Mouse (Mus musculus) mature B cell (primary cell): Measurements from ENCODE around the gene Hoxd3.

ENCODE experiments used
- in situ Hi-C: fragments of 300-500 bp; cut with MboI; formaldehyde crosslinking; loops from 2 replicates; pipeline ENCODE4 v1.14.3; 2019

Hoxd3 gene

DNA sequence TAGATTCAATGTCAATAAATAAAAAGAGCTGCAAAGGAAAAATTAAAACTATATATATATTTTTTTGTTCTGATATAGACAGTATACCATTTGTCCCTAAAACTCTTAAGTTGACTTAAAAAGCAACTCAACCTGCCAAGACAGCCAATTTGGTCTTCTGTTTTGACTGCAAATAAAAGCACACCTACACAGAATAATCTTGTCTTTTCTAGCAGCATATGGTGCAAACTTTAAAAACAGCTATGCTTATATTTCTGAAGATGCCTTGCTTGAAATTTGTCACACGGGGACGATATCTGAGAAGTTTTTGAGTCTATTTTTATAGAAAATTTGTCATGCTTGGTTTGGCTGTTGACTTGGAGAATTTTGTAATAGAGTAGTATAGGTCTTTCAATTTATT, 62.6 kb downstream of the Hoxd3 start:
- in situ Hi-C loops, result no loop called here

DNA sequence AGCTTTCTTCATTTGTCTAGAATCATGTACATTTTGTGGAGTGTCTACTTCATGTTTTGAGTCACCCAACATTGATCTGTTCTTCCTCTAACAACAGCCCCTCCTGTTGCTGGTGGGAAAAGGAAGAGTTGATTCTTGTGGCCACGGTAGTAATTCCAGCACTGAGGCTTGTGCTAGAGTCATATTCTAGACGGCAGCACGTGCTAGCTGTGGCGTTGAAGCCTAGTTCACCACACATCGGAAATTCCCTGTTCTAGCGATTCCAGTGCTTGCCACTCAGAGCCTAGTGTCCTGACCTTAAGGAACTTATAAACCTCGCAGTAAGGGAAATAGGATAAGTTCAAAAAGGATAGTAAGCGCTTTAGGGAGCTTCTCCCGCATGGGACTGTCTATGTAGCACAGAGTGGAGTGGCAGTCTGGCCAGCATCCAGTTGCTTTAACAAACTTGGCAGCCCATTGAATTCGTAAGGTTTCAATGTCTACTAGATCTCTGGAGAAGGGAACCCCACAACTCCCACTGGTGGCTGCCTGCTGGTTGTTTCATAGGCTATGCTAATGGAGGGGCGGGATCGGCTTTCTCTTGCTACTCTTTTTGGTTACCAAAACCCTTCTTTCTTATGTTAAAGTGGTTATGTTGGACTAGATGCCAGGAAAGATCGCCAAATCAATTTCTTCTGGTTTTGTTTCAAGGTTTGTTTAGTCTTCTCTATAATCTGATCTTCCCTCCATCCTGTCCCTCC, 66.0 kb downstream of the Hoxd3 start:
- in situ Hi-C loops, result no loop called here

DNA sequence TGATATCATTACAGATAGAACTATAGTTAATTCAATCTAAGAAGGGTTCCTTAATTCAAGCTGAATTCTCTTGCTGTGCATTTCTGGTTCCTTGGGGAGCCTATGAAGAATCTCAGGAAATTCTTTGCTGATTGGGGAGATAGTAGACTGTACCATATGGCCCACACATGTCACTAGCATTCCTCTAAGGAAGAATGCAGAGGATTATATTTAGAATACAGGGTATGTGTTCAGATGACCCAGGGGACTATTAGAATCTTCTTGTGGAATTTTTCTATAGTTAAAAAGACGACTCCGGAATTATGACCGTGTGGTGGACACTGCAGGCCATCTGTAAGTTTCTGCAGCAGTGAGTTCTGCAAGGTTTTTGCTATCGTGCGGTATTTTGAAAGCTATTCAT, 69.7 kb downstream of the Hoxd3 start:
- in situ Hi-C loops, result no loop called here

DNA sequence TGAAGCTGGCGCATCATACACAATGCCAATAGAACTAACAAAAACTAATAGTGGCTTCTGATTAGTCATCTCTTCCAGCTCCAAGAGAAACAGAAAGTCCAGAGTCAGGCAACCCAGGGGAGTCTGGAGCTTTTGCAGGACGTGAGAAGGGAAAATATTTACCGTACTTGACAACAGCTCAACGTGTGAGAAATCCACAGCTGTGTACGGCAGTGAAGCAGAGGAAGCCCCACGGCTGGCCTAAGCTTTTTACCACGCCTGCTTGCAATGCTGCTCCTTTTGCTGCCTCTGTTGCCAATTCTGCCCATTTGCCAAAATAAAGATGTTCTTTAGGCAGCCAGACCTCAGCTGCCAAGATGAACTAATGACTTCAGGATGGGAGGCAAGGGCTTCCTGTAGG, 83.8 kb downstream of the Hoxd3 start:
- in situ Hi-C loops, result no loop called here
